Mouse (Mus musculus) olfactory bulb, adult 2 months (tissue): Measurements from ENCODE around the gene Por.

Experiments used
- CTCF ChIP-seq: fragments of 200-500 bp; IDR thresholded peaks from 2 replicates; pipeline ENCODE4 v1.5.1; 2012; ENCODE audit warnings: low read depth, mild to moderate bottlenecking, low read length, moderate library complexity; ENCODE audit not compliant: insufficient read depth
- POLR2A ChIP-seq: fragments of 200-500 bp; IDR thresholded peaks from 2 replicates; pipeline ENCODE4 v1.6.1; 2012; ENCODE audit warnings: mild to moderate bottlenecking, low read depth, low read length, moderate library complexity; ENCODE audit not compliant: insufficient read depth

- TF ChIP-seq POLR2A: no peak
- TF ChIP-seq CTCF: no peak
These were observed 32.4 kb downstream of the Por start for GRCm38 (mm10) chr5:135702190-135702589.
